Mouse (Mus musculus): ENCODE results near the gene Gtf3c1.
"Not testable (repeated sequence)": the region's sequence is repeated elsewhere in the genome, so short reads cannot be mapped to it uniquely, and the experiment has no call there.

The Gtf3c1 gene

GRCm38 (mm10) chr7:125707593-125708022 lies at the start of gene Gtf3c1, which contains the start of gene D430042O09Rik:
Gtf3c1 (minus strand) TSS chr7:125707780.
D430042O09Rik (plus strand) TSS chr7:125707888.
- DNase-seq (ENCODE audit: low read depth, low spot score): peak; percentile 100

GRCm38 (mm10) chr7:125756806-125757205 lies 49.2 kb upstream of the Gtf3c1 start:
- DNase-seq (ENCODE audit: low read depth, low spot score): no peak

- DNase-seq (ENCODE audit: low read depth, low spot score): no peak
Measured at GRCm38 (mm10) chr7:125753326-125753715, 45.7 kb upstream of the Gtf3c1 start.

GRCm38 (mm10) chr7:125752699-125753325 lies 45.2 kb upstream of the Gtf3c1 start:
- DNase-seq (ENCODE audit: low read depth, low spot score): no peak

- DNase-seq (ENCODE audit: low read depth, low spot score): peak; percentile 59
Measured at GRCm38 (mm10) chr7:125748186-125748585, 40.6 kb upstream of the Gtf3c1 start.

- no peak for DNase-seq (ENCODE audit: low read depth, low spot score)
Measured at GRCm38 (mm10) chr7:125747316-125747690, 39.7 kb upstream of the Gtf3c1 start.

GRCm38 (mm10) chr7:125746621-125747315 lies 39.2 kb upstream of the Gtf3c1 start:
- DNase-seq (ENCODE audit: low read depth, low spot score): no peak

- no peak for DNase-seq (ENCODE audit: low read depth, low spot score)
Measured at GRCm38 (mm10) chr7:125744774-125745173, 37.2 kb upstream of the Gtf3c1 start.

GRCm38 (mm10) chr7:125741271-125741703 lies 33.7 kb upstream of the Gtf3c1 start:
- DNase-seq (ENCODE audit: low read depth, low spot score): no peak

GRCm38 (mm10) chr7:125740521-125740920 lies 32.9 kb upstream of the Gtf3c1 start:
- DNase-seq (ENCODE audit: low read depth, low spot score): no peak

- DNase-seq (ENCODE audit: low read depth, low spot score): no peak
Measured at GRCm38 (mm10) chr7:125736366-125737015, 28.9 kb upstream of the Gtf3c1 start.

GRCm38 (mm10) chr7:125733791-125734190 lies 26.2 kb upstream of the Gtf3c1 start:
- no peak for DNase-seq (ENCODE audit: low read depth, low spot score)

- DNase-seq (ENCODE audit: low read depth, low spot score): no peak
Measured at GRCm38 (mm10) chr7:125731679-125732078, 24.1 kb upstream of the Gtf3c1 start.

GRCm38 (mm10) chr7:125723189-125723972 lies 15.8 kb upstream of the Gtf3c1 start:
- peak; percentile 95 for DNase-seq (ENCODE audit: low read depth, low spot score)

GRCm38 (mm10) chr7:125722127-125722526 lies 14.5 kb upstream of the Gtf3c1 start:
- no peak for DNase-seq (ENCODE audit: low read depth, low spot score)

- no peak for DNase-seq (ENCODE audit: low read depth, low spot score)
Measured at GRCm38 (mm10) chr7:125721033-125721432, 13.5 kb upstream of the Gtf3c1 start.

- peak; percentile 23 for DNase-seq (ENCODE audit: low read depth, low spot score)
Measured at GRCm38 (mm10) chr7:125720370-125720769, 12.8 kb upstream of the Gtf3c1 start.

- DNase-seq (ENCODE audit: low read depth, low spot score): no peak
Measured at GRCm38 (mm10) chr7:125717612-125718011, 10.0 kb upstream of the Gtf3c1 start.

- DNase-seq (ENCODE audit: low read depth, low spot score): no peak
Measured at GRCm38 (mm10) chr7:125716724-125717123, 9.1 kb upstream of the Gtf3c1 start.

- DNase-seq (ENCODE audit: low read depth, low spot score): no peak
Measured at GRCm38 (mm10) chr7:125714803-125715202, 7.2 kb upstream of the Gtf3c1 start.

GRCm38 (mm10) chr7:125713542-125714055 lies 6.0 kb upstream of the Gtf3c1 start:
- not testable (repeated sequence) for DNase-seq (ENCODE audit: low read depth, low spot score)

GRCm38 (mm10) chr7:125708100-125708499 lies 520 bp upstream of the Gtf3c1 start:
- DNase-seq (ENCODE audit: low read depth, low spot score): no peak
